Mouse (Mus musculus): ENCODE results near the gene 9130023H24Rik. TPM values are rescaled to one million over a fixed set of nuclear protein-coding genes. Genes with fewer than 3 reads are reported as not detected.

9130023H24Rik gene
- 1 to 10 TPM; 3.8 to 3.9 TPM for total RNA-seq (2023)

GRCm38 (mm10) chr7:128237927-128238778, at the start of gene 9130023H24Rik:
TSS of gene 9130023H24Rik (minus strand) at chr7:128238031.

GRCm38 (mm10) chr7:128265411-128265810, 27.6 kb upstream of the 9130023H24Rik start, which contains the start of gene Slc5a2:
TSS of gene Slc5a2 (plus strand) at chr7:128265657.

GRCm38 (mm10) chr7:128246496-128247391, 8.9 kb upstream of the 9130023H24Rik start, which contains the start of gene Tgfb1i1:
TSS of gene Tgfb1i1 (plus strand) at chr7:128246812.

GRCm38 (mm10) chr7:128236856-128237592, 807 bp downstream of the 9130023H24Rik start, which contains the start of gene Armc5:
TSS of gene Armc5 (plus strand) at chr7:128237342.

GRCm38 (mm10) chr7:128206152-128206551, 31.7 kb downstream of the 9130023H24Rik start, which contains the start of gene Cox6a2:
TSS of gene Cox6a2 (minus strand) at chr7:128206387.

Other genes starting within 250 kb of the 9130023H24Rik start
- gene Pycard, start 244.2 kb downstream of the 9130023H24Rik start, total RNA-seq (2023) = 10 to 100 TPM; 45.2 to 62.4 TPM
- gene Trim72, start 234.1 kb downstream of the 9130023H24Rik start, total RNA-seq (2023) = 1 to 10 TPM; 1.3 to 6.0 TPM
- 1 to 10 TPM in 1 of 2 experiments, under 1 TPM in 1; 0.83 to 2.7 TPM for gene Itgam, start 175.4 kb downstream of the 9130023H24Rik start, total RNA-seq (2023)
- not detected for gene Gm49368, start 175.3 kb downstream of the 9130023H24Rik start, total RNA-seq (2023)
- gene Itgax, start 108.5 kb downstream of the 9130023H24Rik start, total RNA-seq (2023) = 1 to 10 TPM; 1.4 to 5.0 TPM
- 1 to 10 TPM; 4.5 to 5.0 TPM for gene Itgad, start 83.7 kb downstream of the 9130023H24Rik start, total RNA-seq (2023)
- gene Cox6a2, start 31.6 kb downstream of the 9130023H24Rik start, total RNA-seq (2023) = not detected
- 10 to 100 TPM; 24.1 to 25.7 TPM for gene Armc5, start 689 bp downstream of the 9130023H24Rik start, total RNA-seq (2023)
- gene Tgfb1i1, start 8.8 kb upstream of the 9130023H24Rik start, total RNA-seq (2023) = 1 to 10 TPM; 4.1 to 4.7 TPM
- under 1 TPM in 1 of 2 experiments, not detected in 1; 0.33 TPM for gene Slc5a2, start 27.6 kb upstream of the 9130023H24Rik start, total RNA-seq (2023)
- gene BC017158, start 60.1 kb upstream of the 9130023H24Rik start, total RNA-seq (2023) = 10 to 100 TPM; 24.4 to 37.3 TPM
- gene Rgs10, start 180.7 kb upstream of the 9130023H24Rik start, total RNA-seq (2023) = 100 to 1,000 TPM; 181 to 194 TPM
- gene Tial1, start 223.7 kb upstream of the 9130023H24Rik start, total RNA-seq (2023) = 100 to 1,000 TPM; 136 to 141 TPM

Measured in T-cell, adult 66 days (primary cell).